Mouse (Mus musculus) liver, embryonic 16.5 days (tissue): ENCODE results near the gene Rce1. TPM values are rescaled to one million over a fixed set of nuclear protein-coding genes. Genes with fewer than 3 reads are reported as not detected.
A peak's percentile ranks its signal among the peaks of the same experiment; 100 is the strongest.

Source experiments
- ATAC-seq: fragments of 200-750 bp; cut with Nextera tagmentation; 2 replicates; pipeline ENCODE4 v1.8.0; 2017; ENCODE audit warnings: low read depth, mild to moderate bottlenecking, moderate number of reproducible peaks, moderate library complexity
- H3K27ac ChIP-seq: fragments of 300-500 bp; sonication (generic); 2 replicates; pipeline ENCODE4 v1.5.1; 2014; ENCODE audit warnings: mild to moderate bottlenecking, low read length
- H3K27me3 ChIP-seq: fragments of 300-500 bp; sonication (generic); 2 replicates; pipeline ENCODE4 v1.6.1; 2014; ENCODE audit warnings: low read depth, low read length, mixed read lengths; ENCODE audit not compliant: control insufficient read depth, insufficient read depth
- H3K36me3 ChIP-seq: fragments of 300-500 bp; sonication (generic); 2 replicates; pipeline ENCODE4 v1.6.1; 2014; ENCODE audit warnings: mild to moderate bottlenecking; ENCODE audit not compliant: control insufficient read depth, insufficient read depth
- H3K4me1 ChIP-seq: fragments of 300-500 bp; sonication (generic); 2 replicates; pipeline ENCODE4 v1.6.1; 2014; ENCODE audit warnings: low read depth, low read length, mixed read lengths; ENCODE audit not compliant: control insufficient read depth
- H3K4me2 ChIP-seq: fragments of 300-500 bp; sonication (generic); 2 replicates; pipeline ENCODE4 v1.6.1; 2014; ENCODE audit warnings: low read depth, low read length, mixed read lengths
- H3K4me3 ChIP-seq: fragments of 300-500 bp; sonication (generic); 2 replicates; pipeline ENCODE4 v1.5.1; 2014; ENCODE audit warnings: low read depth, mild to moderate bottlenecking, low read length
- H3K9ac ChIP-seq: fragments of 300-500 bp; sonication (generic); 2 replicates; pipeline ENCODE4 v1.6.1; 2014; ENCODE audit warnings: low read depth, low read length
- H3K9me3 ChIP-seq: fragments of 300-500 bp; sonication (generic); replicated peaks from 2 replicates; pipeline ENCODE4 v1.6.1; 2016; ENCODE audit warnings: low read length; ENCODE audit not compliant: control insufficient read depth
- WGBS: fragments of 180-500 bp; shearing (Covaris S2); extraction: QIAGEN DNeasy Blood & Tissue Kit; methylation state at CpG from one replicate; pipeline ENCODE4 v1.1.7; 2014; ENCODE audit not compliant: insufficient replicate concordance; 5-methylcytosine and 5-hydroxymethylcytosine counted together
- polyA plus RNA-seq: library from polyadenylated mRNA; unstranded; fragments of >200 nt; fragmentation: Nextera tagmentation; extraction: Ambion mirVana; gene quantifications from 2 replicates; pipeline ENCODE4 v1.2.1, GENCODE M21; 2015

The Rce1 gene
- 22.5 and 23.5 TPM in 2 replicates for polyA plus RNA-seq

GRCm38 (mm10) chr19:4625179-4625828 lies at the start of gene Rce1:
Rce1 (minus strand) TSS chr19:4625641.
- Histone ChIP-seq H3K27me3 (no peaks in the 10 kb centered on the region), H3K9me3 (no peaks in the 10 kb centered on the region), H3K9ac (peak within 1 kb of the TSS; percentile 97), H3K4me2 (peak within 1 kb of the TSS; percentile 93), H3K4me3 (peak within 1 kb of the TSS; percentile 89), H3K27ac (peak within 1 kb of the TSS; percentile 87), H3K36me3 (peaks cover 19% of the 10 kb centered on the region; the same call in 1 of the 2 replicates), H3K4me1 (peaks cover 16% of the 10 kb centered on the region)
- ATAC-seq, result peak; percentile 91
- under 1% methylated on average over 59 of the region's 64 CpGs for WGBS

DNA sequence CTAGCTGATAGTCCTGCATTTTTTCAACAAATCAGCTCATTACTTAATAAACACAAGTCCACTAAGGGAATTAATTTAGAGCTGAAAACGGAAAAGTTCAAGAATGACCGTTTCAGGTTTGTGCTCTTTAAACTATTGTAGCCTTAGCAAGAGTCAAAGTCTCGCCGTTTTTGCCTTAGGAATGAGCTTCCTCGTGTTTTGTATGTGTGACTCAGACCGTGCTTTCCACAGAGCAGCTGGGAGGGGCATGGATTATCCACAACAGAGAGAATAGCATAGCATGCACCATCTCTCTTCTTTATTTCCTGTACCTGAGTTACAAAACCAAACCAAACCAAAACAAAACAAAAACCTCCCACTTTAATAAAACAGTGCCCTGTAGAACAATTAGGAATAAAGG lies 47.0 kb upstream of the Rce1 start:
- H3K4me3 ChIP-seq, result no peak overlapping the region
- H3K27ac ChIP-seq, result no peak overlapping the region
- H3K36me3 ChIP-seq, result no peaks in the 10 kb centered on the region
- H3K4me2 ChIP-seq, result no peak overlapping the region
- H3K9me3 ChIP-seq, result no peaks in the 10 kb centered on the region
- WGBS, result 44% methylated on average over 6 of the region's 6 CpGs
- ATAC-seq, result no peak
- no peak overlapping the region for H3K9ac ChIP-seq
- no peaks in the 10 kb centered on the region for H3K27me3 ChIP-seq
- no peaks in the 10 kb centered on the region for H3K4me1 ChIP-seq

DNA sequence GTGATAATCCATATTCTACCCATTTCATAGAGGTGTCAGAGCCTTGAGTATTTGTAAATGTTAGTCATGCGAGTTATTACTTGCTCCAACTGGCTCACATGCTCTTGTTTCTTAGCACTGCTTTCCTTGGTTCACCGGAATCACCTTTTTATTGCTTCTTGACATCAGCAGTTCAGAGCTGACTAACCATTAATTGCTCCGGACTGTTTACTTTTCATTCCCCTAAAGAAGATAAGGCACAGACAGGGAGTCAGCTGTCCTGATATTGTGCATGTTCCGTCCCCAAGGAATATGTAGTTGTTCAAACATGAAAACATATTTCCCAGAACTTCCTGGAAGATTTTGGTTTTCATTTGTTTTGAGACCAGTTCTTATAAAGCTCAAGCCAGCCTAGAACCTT lies 45.3 kb upstream of the Rce1 start:
- no peaks in the 10 kb centered on the region for H3K27me3 ChIP-seq
- WGBS, result 50% methylated on average over 4 of the region's 4 CpGs
- no peaks in the 10 kb centered on the region for H3K4me1 ChIP-seq
- H3K4me2 ChIP-seq, result no peak overlapping the region
- no peaks in the 10 kb centered on the region for H3K36me3 ChIP-seq
- no peak overlapping the region for H3K9ac ChIP-seq
- H3K9me3 ChIP-seq, result no peaks in the 10 kb centered on the region
- ATAC-seq, result no peak
- H3K27ac ChIP-seq, result no peak overlapping the region
- no peak overlapping the region for H3K4me3 ChIP-seq

GRCm38 (mm10) chr19:4666815-4667214 lies 41.4 kb upstream of the Rce1 start:
- no peak for ATAC-seq
- Histone ChIP-seq H3K27me3 (no peaks in the 10 kb centered on the region), H3K4me2 (no peak overlapping the region), H3K4me1 (no peaks in the 10 kb centered on the region), H3K36me3 (no peaks in the 10 kb centered on the region), H3K9ac (no peak overlapping the region), H3K4me3 (no peak overlapping the region), H3K27ac (no peak overlapping the region), H3K9me3 (no peaks in the 10 kb centered on the region)

DNA sequence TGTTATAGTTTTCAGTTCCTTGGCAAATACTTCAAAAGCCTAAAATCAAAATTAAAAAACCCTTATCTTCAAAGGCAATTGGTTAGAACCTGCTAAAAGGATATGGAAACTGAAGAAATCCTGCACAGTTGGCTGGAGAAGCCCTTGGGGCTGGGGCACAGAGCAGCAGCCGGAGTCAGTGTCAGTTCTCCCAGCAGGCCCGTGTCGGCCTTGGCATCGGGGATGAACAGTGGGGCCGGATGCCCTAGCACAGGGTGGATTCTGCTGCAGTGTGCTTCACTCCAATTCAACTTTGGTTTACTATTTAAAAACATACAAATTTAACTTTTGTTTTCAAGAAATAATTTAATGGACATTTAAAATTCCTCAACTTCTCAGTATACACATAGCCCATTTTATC lies 32.7 kb upstream of the Rce1 start:
- H3K36me3 ChIP-seq, result no peaks in the 10 kb centered on the region
- no peaks in the 10 kb centered on the region for H3K9me3 ChIP-seq
- no peak for ATAC-seq
- H3K27me3 ChIP-seq, result no peaks in the 10 kb centered on the region
- H3K27ac ChIP-seq, result no peak overlapping the region
- H3K4me2 ChIP-seq, result no peak overlapping the region
- 77% methylated on average over 5 of the region's 5 CpGs for WGBS
- no peak overlapping the region for H3K4me3 ChIP-seq
- H3K9ac ChIP-seq, result no peak overlapping the region
- H3K4me1 ChIP-seq, result no peaks in the 10 kb centered on the region

GRCm38 (mm10) chr19:4646917-4647492 lies 21.6 kb upstream of the Rce1 start:
- Histone ChIP-seq H3K27me3 (no peaks in the 10 kb centered on the region), H3K27ac (no peak overlapping the region), H3K4me3 (no peak overlapping the region), H3K9ac (no peak overlapping the region), H3K4me2 (no peak overlapping the region), H3K4me1 (no peaks in the 10 kb centered on the region), H3K36me3 (no peaks in the 10 kb centered on the region), H3K9me3 (no peaks in the 10 kb centered on the region)
- 71% methylated on average over 11 of the region's 11 CpGs for WGBS
- ATAC-seq, result no peak

DNA sequence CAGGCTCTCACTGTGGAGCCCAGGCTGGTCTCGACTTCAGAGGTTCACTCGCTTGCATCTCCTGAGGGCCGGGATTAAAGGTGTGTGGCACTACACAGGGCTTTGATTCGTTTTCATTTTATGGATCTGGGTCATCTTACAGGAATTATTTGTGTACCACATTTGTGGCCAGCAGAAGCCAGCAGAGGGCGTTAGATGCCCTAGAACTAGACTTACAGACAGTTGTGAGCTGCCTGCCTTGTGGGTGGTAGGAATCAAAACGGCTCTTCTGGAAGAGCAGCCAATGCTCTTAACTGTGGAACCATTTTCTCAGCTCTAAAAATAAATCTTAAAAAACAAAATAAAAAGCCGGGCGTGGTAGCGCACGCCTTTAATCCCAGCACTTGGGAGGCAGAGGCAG lies 18.8 kb upstream of the Rce1 start:
- 33% methylated on average over 10 of the region's 10 CpGs for WGBS
- Histone ChIP-seq H3K4me2 (no peak overlapping the region), H3K9me3 (no peaks in the 10 kb centered on the region), H3K4me1 (no peaks in the 10 kb centered on the region), H3K36me3 (no peaks in the 10 kb centered on the region), H3K27me3 (no peaks in the 10 kb centered on the region), H3K27ac (no peak overlapping the region), H3K4me3 (no peak overlapping the region), H3K9ac (no peak overlapping the region)
- ATAC-seq, result no peak

DNA sequence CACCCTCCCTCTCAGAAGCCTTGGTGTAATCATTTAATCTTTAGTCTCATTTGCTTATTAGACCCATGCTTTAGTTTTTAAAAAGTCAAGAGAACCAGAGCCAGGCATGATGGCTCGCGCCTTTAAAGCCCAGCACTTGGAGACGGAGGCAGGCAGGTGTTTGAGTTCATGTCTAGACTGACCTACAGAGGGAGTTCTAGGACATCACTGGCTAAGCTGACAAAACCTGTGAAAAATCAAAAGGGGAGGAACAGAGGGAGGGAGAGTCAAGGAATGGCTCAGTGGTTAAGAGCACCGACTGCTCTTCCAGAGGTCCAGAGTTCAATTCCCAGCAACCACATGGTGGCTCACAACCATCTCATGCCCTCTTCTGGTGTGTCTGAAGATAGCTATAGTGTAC lies 10.5 kb upstream of the Rce1 start:
- no peaks in the 10 kb centered on the region for H3K36me3 ChIP-seq
- no peaks in the 10 kb centered on the region for H3K4me1 ChIP-seq
- 55% methylated on average over 4 of the region's 4 CpGs for WGBS
- no peak for ATAC-seq
- no peak overlapping the region for H3K9ac ChIP-seq
- H3K4me2 ChIP-seq, result no peak overlapping the region
- no peaks in the 10 kb centered on the region; the same call in 1 of the 2 replicates for H3K27me3 ChIP-seq
- H3K9me3 ChIP-seq, result no peaks in the 10 kb centered on the region
- no peak overlapping the region for H3K27ac ChIP-seq
- no peak overlapping the region for H3K4me3 ChIP-seq

GRCm38 (mm10) chr19:4628819-4629218 lies 3.4 kb upstream of the Rce1 start:
- no peaks in the 10 kb centered on the region for H3K9me3 ChIP-seq
- no peak overlapping the region for H3K4me2 ChIP-seq
- 0% methylated on average over 1 of the region's 1 CpGs for WGBS
- no peaks in the 10 kb centered on the region for H3K27me3 ChIP-seq
- no peak overlapping the region for H3K9ac ChIP-seq
- no peak for ATAC-seq
- H3K4me3 ChIP-seq, result no peak overlapping the region
- H3K4me1 ChIP-seq, result peaks cover 16% of the 10 kb centered on the region
- H3K27ac ChIP-seq, result no peak overlapping the region
- no peaks in the 10 kb centered on the region; the same call in 1 of the 2 replicates for H3K36me3 ChIP-seq
